Mouse (Mus musculus): ENCODE measurements at regions not wholly inside any gene's neighbourhood (a gene's known extent, or its start where the extent isn't known, plus 50 kb on each side); places are given as distances from the start of the nearest gene placed in this dataset.
A peak's percentile ranks its signal among the peaks of the same experiment; 100 is the strongest.
"Not testable (repeated sequence)": the region's sequence is repeated elsewhere in the genome, so short reads cannot be mapped to it uniquely, and the experiment has no call there.

- Histone ChIP-seq H3K27me3 (ENCODE audit: control insufficient read depth, insufficient read depth, low read length) (no peaks in the 10 kb centered on the region), H3K4me2 (ENCODE audit: low read depth, low read length) (no peak overlapping the region), H3K9ac (replicated peaks; ENCODE audit: low read depth, low read length) (no peak overlapping the region), H3K4me3 (ENCODE audit: low read depth, low read length) (no peak overlapping the region), H3K9me3 (replicated peaks; ENCODE audit: control insufficient read depth, low read length) (no peaks in the 10 kb centered on the region), H3K27ac (ENCODE audit: low read depth) (no peak overlapping the region), H3K36me3 (replicated peaks; ENCODE audit: control insufficient read depth, insufficient read depth, low read length) (no peaks in the 10 kb centered on the region), H3K4me1 (ENCODE audit: control insufficient read depth, insufficient read depth) (no peaks in the 10 kb centered on the region)
- 56% methylated on average over 1 of the region's 1 CpGs for WGBS
- TF ChIP-seq CTCF (IDR thresholded peaks at IDR 0.05; ENCODE audit: low read depth) (no peak), EP300 (IDR thresholded peaks at IDR 0.05; ENCODE audit: low read depth) (no peak)
- ATAC-seq (ENCODE audit: insufficient read depth, low read depth) (no peak), DNase-seq (ENCODE audit: low spot score) (no peak)
These were observed 140.1 kb upstream of the Zranb2 start for GRCm38 (mm10) chr3:157393903-157394302.

- H3K27ac ChIP-seq (ENCODE audit: low read depth) = no peak overlapping the region
These were observed 134.1 kb upstream of the Zranb2 start for GRCm38 (mm10) chr3:157399909-157400308.

GRCm38 (mm10) chr3:157404054-157404453 is 129.9 kb upstream of the Zranb2 start:
- Histone ChIP-seq H3K4me3 (ENCODE audit: low read depth, low read length) (no peak overlapping the region), H3K27ac (ENCODE audit: low read depth) (no peak overlapping the region), H3K36me3 (replicated peaks; ENCODE audit: control insufficient read depth, insufficient read depth, low read length) (no peaks in the 10 kb centered on the region), H3K4me2 (ENCODE audit: low read depth, low read length) (no peak overlapping the region), H3K4me1 (ENCODE audit: control insufficient read depth, insufficient read depth) (no peaks in the 10 kb centered on the region), H3K9me3 (replicated peaks; ENCODE audit: control insufficient read depth, low read length) (no peaks in the 10 kb centered on the region), H3K9ac (replicated peaks; ENCODE audit: low read depth, low read length) (no peak overlapping the region), H3K27me3 (ENCODE audit: control insufficient read depth, insufficient read depth, low read length) (no peaks in the 10 kb centered on the region)
- no peak for TF ChIP-seq EP300 (IDR thresholded peaks at IDR 0.05; ENCODE audit: low read depth)
- TF ChIP-seq CTCF (IDR thresholded peaks at IDR 0.05; ENCODE audit: low read depth) = no peak
- no peak for DNase-seq (ENCODE audit: low spot score)
- 75% methylated on average over 3 of the region's 3 CpGs for WGBS
- no peak for ATAC-seq (ENCODE audit: insufficient read depth, low read depth)

More at GRCm38 (mm10) chr3:157399909-157400308, 134.1 kb upstream of the Zranb2 start:
- Histone ChIP-seq H3K4me3 (ENCODE audit: low read depth, low read length) (no peak overlapping the region), H3K4me2 (ENCODE audit: low read depth, low read length) (no peak overlapping the region), H3K9ac (replicated peaks; ENCODE audit: low read depth, low read length) (no peak overlapping the region), H3K36me3 (replicated peaks; ENCODE audit: control insufficient read depth, insufficient read depth, low read length) (no peaks in the 10 kb centered on the region), H3K27me3 (ENCODE audit: control insufficient read depth, insufficient read depth, low read length) (no peaks in the 10 kb centered on the region), H3K9me3 (replicated peaks; ENCODE audit: control insufficient read depth, low read length) (no peaks in the 10 kb centered on the region), H3K4me1 (ENCODE audit: control insufficient read depth, insufficient read depth) (no peaks in the 10 kb centered on the region)
- DNase-seq (ENCODE audit: low spot score) = no peak
- no peak for ATAC-seq (ENCODE audit: insufficient read depth, low read depth)
- 58% methylated on average over 3 of the region's 3 CpGs for WGBS
- no peak for TF ChIP-seq EP300 (IDR thresholded peaks at IDR 0.05; ENCODE audit: low read depth)
- no peak for TF ChIP-seq CTCF (IDR thresholded peaks at IDR 0.05; ENCODE audit: low read depth)

- not testable (repeated sequence) for H3K36me3 ChIP-seq (replicated peaks; ENCODE audit: control insufficient read depth, insufficient read depth, low read length); H3K9me3 ChIP-seq (replicated peaks; ENCODE audit: control insufficient read depth, low read length); ATAC-seq (ENCODE audit: insufficient read depth, low read depth); H3K4me2 ChIP-seq (ENCODE audit: low read depth, low read length); H3K9ac ChIP-seq (replicated peaks; ENCODE audit: low read depth, low read length); H3K4me3 ChIP-seq (ENCODE audit: low read depth, low read length); H3K27me3 ChIP-seq (ENCODE audit: control insufficient read depth, insufficient read depth, low read length); DNase-seq (ENCODE audit: low spot score); H3K27ac ChIP-seq (ENCODE audit: low read depth); H3K4me1 ChIP-seq (ENCODE audit: control insufficient read depth, insufficient read depth)
- WGBS = 42% methylated on average over 1 of the region's 1 CpGs
These were observed 110.5 kb upstream of the Zranb2 start for GRCm38 (mm10) chr3:157423447-157423846.

GRCm38 (mm10) chr3:157426720-157427119 is 107.2 kb upstream of the Zranb2 start:
- no peaks in the 10 kb centered on the region for H3K27me3 ChIP-seq (ENCODE audit: control insufficient read depth, insufficient read depth, low read length)
- H3K4me3 ChIP-seq (ENCODE audit: low read depth, low read length) = no peak overlapping the region
- no peaks in the 10 kb centered on the region for H3K36me3 ChIP-seq (replicated peaks; ENCODE audit: control insufficient read depth, insufficient read depth, low read length)
- H3K4me2 ChIP-seq (ENCODE audit: low read depth, low read length) = no peak overlapping the region
- H3K9ac ChIP-seq (replicated peaks; ENCODE audit: low read depth, low read length) = no peak overlapping the region
- H3K27ac ChIP-seq (ENCODE audit: low read depth) = no peak overlapping the region
- TF ChIP-seq EP300 (IDR thresholded peaks at IDR 0.05; ENCODE audit: low read depth) (no peak), CTCF (IDR thresholded peaks at IDR 0.05; ENCODE audit: low read depth) (no peak)
- WGBS = 52% methylated on average over 3 of the region's 3 CpGs
- ATAC-seq (ENCODE audit: insufficient read depth, low read depth) (no peak), DNase-seq (ENCODE audit: low spot score) (no peak)
- H3K9me3 ChIP-seq (replicated peaks; ENCODE audit: control insufficient read depth, low read length) = no peaks in the 10 kb centered on the region
- H3K4me1 ChIP-seq (ENCODE audit: control insufficient read depth, insufficient read depth) = no peaks in the 10 kb centered on the region

GRCm38 (mm10) chr3:157449794-157450193 is 84.2 kb upstream of the Zranb2 start:
- Histone ChIP-seq H3K4me3 (ENCODE audit: low read depth, low read length) (no peak overlapping the region), H3K9me3 (replicated peaks; ENCODE audit: control insufficient read depth, low read length) (no peaks in the 10 kb centered on the region), H3K36me3 (replicated peaks; ENCODE audit: control insufficient read depth, insufficient read depth, low read length) (no peaks in the 10 kb centered on the region), H3K4me1 (ENCODE audit: control insufficient read depth, insufficient read depth) (no peaks in the 10 kb centered on the region), H3K27ac (ENCODE audit: low read depth) (no peak overlapping the region), H3K27me3 (ENCODE audit: control insufficient read depth, insufficient read depth, low read length) (no peaks in the 10 kb centered on the region), H3K9ac (replicated peaks; ENCODE audit: low read depth, low read length) (no peak overlapping the region), H3K4me2 (ENCODE audit: low read depth, low read length) (no peak overlapping the region)
- ATAC-seq (ENCODE audit: insufficient read depth, low read depth) = no peak
- no peak for TF ChIP-seq EP300 (IDR thresholded peaks at IDR 0.05; ENCODE audit: low read depth)
- TF ChIP-seq CTCF (IDR thresholded peaks at IDR 0.05; ENCODE audit: low read depth) = peak; percentile 59
- DNase-seq (ENCODE audit: low spot score) = no peak
